Mouse (Mus musculus) thymus, postnatal 10 days (tissue): ENCODE data around the gene Sgpp2.

ENCODE experiments used
- DNase-seq, 2 experiments: peaks; one replicate each; pipeline ENCODE4 v3.0.0; 2021; ENCODE audit warnings: low spot score in 2 of 2

The Sgpp2 gene

GRCm38 (mm10) chr1:78401413-78401812 is 91.3 kb downstream of the Sgpp2 start:
- no peak for DNase-seq

GRCm38 (mm10) chr1:78409396-78409795 is 99.3 kb downstream of the Sgpp2 start:
- no peak for DNase-seq

GRCm38 (mm10) chr1:78412668-78413067 is 102.5 kb downstream of the Sgpp2 start:
- no peak for DNase-seq

- no peak for DNase-seq
These were observed 104.3 kb downstream of the Sgpp2 start for GRCm38 (mm10) chr1:78414421-78414820.

- DNase-seq, result no peak
These were observed 107.2 kb downstream of the Sgpp2 start for GRCm38 (mm10) chr1:78417154-78417911.

GRCm38 (mm10) chr1:78419593-78419992 is 109.4 kb downstream of the Sgpp2 start:
- peak in 1 of 2 experiments; percentile 35 for DNase-seq

- no peak for DNase-seq
These were observed 110.1 kb downstream of the Sgpp2 start for GRCm38 (mm10) chr1:78420271-78420670.

- DNase-seq, result no peak
These were observed 111.6 kb downstream of the Sgpp2 start for GRCm38 (mm10) chr1:78421749-78422148.

- no peak for DNase-seq
These were observed 112.4 kb downstream of the Sgpp2 start for GRCm38 (mm10) chr1:78422576-78422975.

- DNase-seq, result no peak
These were observed 114.7 kb downstream of the Sgpp2 start for GRCm38 (mm10) chr1:78424848-78425247.

GRCm38 (mm10) chr1:78425309-78425708 is 115.2 kb downstream of the Sgpp2 start:
- DNase-seq, result no peak

GRCm38 (mm10) chr1:78425793-78426700 is 115.9 kb downstream of the Sgpp2 start:
- DNase-seq, result no peak

GRCm38 (mm10) chr1:78426841-78427240 is 116.7 kb downstream of the Sgpp2 start:
- no peak for DNase-seq

GRCm38 (mm10) chr1:78428851-78429250 is 118.7 kb downstream of the Sgpp2 start:
- DNase-seq, result no peak

- no peak for DNase-seq
These were observed 123.3 kb downstream of the Sgpp2 start for GRCm38 (mm10) chr1:78433472-78433871.

GRCm38 (mm10) chr1:78435967-78436366 is 125.8 kb downstream of the Sgpp2 start:
- DNase-seq, result no peak

GRCm38 (mm10) chr1:78436445-78436844 is 126.3 kb downstream of the Sgpp2 start:
- no peak for DNase-seq

GRCm38 (mm10) chr1:78437150-78437549 is 127.0 kb downstream of the Sgpp2 start:
- no peak for DNase-seq

GRCm38 (mm10) chr1:78440716-78441115 is 130.6 kb downstream of the Sgpp2 start:
- no peak for DNase-seq

GRCm38 (mm10) chr1:78443056-78443455 is 132.9 kb downstream of the Sgpp2 start:
- no peak for DNase-seq

GRCm38 (mm10) chr1:78446232-78446631 is 136.1 kb downstream of the Sgpp2 start:
- no peak for DNase-seq

GRCm38 (mm10) chr1:78446742-78447141 is 136.6 kb downstream of the Sgpp2 start:
- no peak for DNase-seq

GRCm38 (mm10) chr1:78448091-78448490 is 137.9 kb downstream of the Sgpp2 start:
- no peak for DNase-seq
